Mouse (Mus musculus): Measurements from ENCODE around the gene Jazf1. TPM values are rescaled to one million over a fixed set of nuclear protein-coding genes. Genes with fewer than 3 reads are reported as not detected.

Gene Jazf1
- polyA plus RNA-seq, 1 experiment: 1.4 TPM

GRCm38 (mm10) chr6:53017357-53018205 is 50.9 kb downstream of the Jazf1 start:
- no peak for DNase-seq
- no peaks in the 10 kb centered on the region for H3K4me1 ChIP-seq (replicated peaks; ENCODE audit: control insufficient read depth, insufficient read depth, low read length)
- no peak overlapping the region for H3K27ac ChIP-seq (ENCODE audit: control insufficient read depth, insufficient read depth, low read length)
- TF ChIP-seq CTCF (IDR thresholded peaks at IDR 0.05; ENCODE audit: borderline replicate concordance, control insufficient read depth, extremely low read depth, insufficient read depth, low read length, poor library complexity) (no peak), POLR2A (IDR thresholded peaks at IDR 0.05; ENCODE audit: control insufficient read depth, extremely low read depth, insufficient read depth, low read length, poor library complexity) (no peak)
- 61% methylated on average over 4 of the region's 4 CpGs for WGBS
- H3K4me3 ChIP-seq (ENCODE audit: control insufficient read depth, insufficient read depth, low read length): no peak overlapping the region
- H3K36me3 ChIP-seq (ENCODE audit: control insufficient read depth, insufficient read depth, low read length): no peaks in the 10 kb centered on the region
- H3K27me3 ChIP-seq (ENCODE audit: control insufficient read depth, insufficient read depth, low read length): no peaks in the 10 kb centered on the region

GRCm38 (mm10) chr6:53014460-53015455 is 53.7 kb downstream of the Jazf1 start:
- DNase-seq: no peak
- H3K4me1 ChIP-seq (replicated peaks; ENCODE audit: control insufficient read depth, insufficient read depth, low read length): no peaks in the 10 kb centered on the region
- H3K27ac ChIP-seq (ENCODE audit: control insufficient read depth, insufficient read depth, low read length): no peak overlapping the region
- no peak for TF ChIP-seq POLR2A (IDR thresholded peaks at IDR 0.05; ENCODE audit: control insufficient read depth, extremely low read depth, insufficient read depth, low read length, poor library complexity)
- no peak for TF ChIP-seq CTCF (IDR thresholded peaks at IDR 0.05; ENCODE audit: borderline replicate concordance, control insufficient read depth, extremely low read depth, insufficient read depth, low read length, poor library complexity)
- no peaks in the 10 kb centered on the region for H3K36me3 ChIP-seq (ENCODE audit: control insufficient read depth, insufficient read depth, low read length)
- 95% methylated on average over 9 of the region's 9 CpGs for WGBS
- no peak overlapping the region for H3K4me3 ChIP-seq (ENCODE audit: control insufficient read depth, insufficient read depth, low read length)
- no peaks in the 10 kb centered on the region for H3K27me3 ChIP-seq (ENCODE audit: control insufficient read depth, insufficient read depth, low read length)

GRCm38 (mm10) chr6:53010286-53010685 is 58.1 kb downstream of the Jazf1 start:
- no peak for DNase-seq
- 93% methylated on average over 2 of the region's 2 CpGs for WGBS
- no peaks in the 10 kb centered on the region for H3K4me1 ChIP-seq (replicated peaks; ENCODE audit: control insufficient read depth, insufficient read depth, low read length)
- H3K27ac ChIP-seq (ENCODE audit: control insufficient read depth, insufficient read depth, low read length): no peak overlapping the region
- no peaks in the 10 kb centered on the region for H3K27me3 ChIP-seq (ENCODE audit: control insufficient read depth, insufficient read depth, low read length)
- TF ChIP-seq CTCF (IDR thresholded peaks at IDR 0.05; ENCODE audit: borderline replicate concordance, control insufficient read depth, extremely low read depth, insufficient read depth, low read length, poor library complexity): no peak
- no peak for TF ChIP-seq POLR2A (IDR thresholded peaks at IDR 0.05; ENCODE audit: control insufficient read depth, extremely low read depth, insufficient read depth, low read length, poor library complexity)
- H3K36me3 ChIP-seq (ENCODE audit: control insufficient read depth, insufficient read depth, low read length): no peaks in the 10 kb centered on the region
- H3K4me3 ChIP-seq (ENCODE audit: control insufficient read depth, insufficient read depth, low read length): no peak overlapping the region

- WGBS: 93% methylated on average over 3 of the region's 3 CpGs
- Histone ChIP-seq H3K27me3 (ENCODE audit: control insufficient read depth, insufficient read depth, low read length) (no peaks in the 10 kb centered on the region), H3K36me3 (ENCODE audit: control insufficient read depth, insufficient read depth, low read length) (no peaks in the 10 kb centered on the region), H3K4me1 (replicated peaks; ENCODE audit: control insufficient read depth, insufficient read depth, low read length) (no peaks in the 10 kb centered on the region), H3K27ac (ENCODE audit: control insufficient read depth, insufficient read depth, low read length) (no peak overlapping the region), H3K4me3 (ENCODE audit: control insufficient read depth, insufficient read depth, low read length) (no peak overlapping the region)
- no peak for DNase-seq
- TF ChIP-seq CTCF (IDR thresholded peaks at IDR 0.05; ENCODE audit: borderline replicate concordance, control insufficient read depth, extremely low read depth, insufficient read depth, low read length, poor library complexity) (no peak), POLR2A (IDR thresholded peaks at IDR 0.05; ENCODE audit: control insufficient read depth, extremely low read depth, insufficient read depth, low read length, poor library complexity) (no peak)
These were observed 62.4 kb downstream of the Jazf1 start for GRCm38 (mm10) chr6:53006032-53006431.

GRCm38 (mm10) chr6:53005544-53005943 is 62.9 kb downstream of the Jazf1 start:
- Histone ChIP-seq H3K4me1 (replicated peaks; ENCODE audit: control insufficient read depth, insufficient read depth, low read length) (no peaks in the 10 kb centered on the region), H3K27me3 (ENCODE audit: control insufficient read depth, insufficient read depth, low read length) (no peaks in the 10 kb centered on the region), H3K27ac (ENCODE audit: control insufficient read depth, insufficient read depth, low read length) (no peak overlapping the region), H3K36me3 (ENCODE audit: control insufficient read depth, insufficient read depth, low read length) (no peaks in the 10 kb centered on the region), H3K4me3 (ENCODE audit: control insufficient read depth, insufficient read depth, low read length) (no peak overlapping the region)
- no peak for DNase-seq
- 98% methylated on average over 2 of the region's 2 CpGs for WGBS
- no peak for TF ChIP-seq POLR2A (IDR thresholded peaks at IDR 0.05; ENCODE audit: control insufficient read depth, extremely low read depth, insufficient read depth, low read length, poor library complexity)
- no peak for TF ChIP-seq CTCF (IDR thresholded peaks at IDR 0.05; ENCODE audit: borderline replicate concordance, control insufficient read depth, extremely low read depth, insufficient read depth, low read length, poor library complexity)

GRCm38 (mm10) chr6:52990816-52991215 is 77.6 kb downstream of the Jazf1 start:
- no peaks in the 10 kb centered on the region for H3K27me3 ChIP-seq (ENCODE audit: control insufficient read depth, insufficient read depth, low read length)
- no peak for DNase-seq
- TF ChIP-seq POLR2A (IDR thresholded peaks at IDR 0.05; ENCODE audit: control insufficient read depth, extremely low read depth, insufficient read depth, low read length, poor library complexity) (no peak), CTCF (IDR thresholded peaks at IDR 0.05; ENCODE audit: borderline replicate concordance, control insufficient read depth, extremely low read depth, insufficient read depth, low read length, poor library complexity) (no peak)
- 97% methylated on average over 8 of the region's 8 CpGs for WGBS
- H3K4me1 ChIP-seq (replicated peaks; ENCODE audit: control insufficient read depth, insufficient read depth, low read length): no peaks in the 10 kb centered on the region
- H3K36me3 ChIP-seq (ENCODE audit: control insufficient read depth, insufficient read depth, low read length): no peaks in the 10 kb centered on the region
- H3K27ac ChIP-seq (ENCODE audit: control insufficient read depth, insufficient read depth, low read length): no peak overlapping the region
- H3K4me3 ChIP-seq (ENCODE audit: control insufficient read depth, insufficient read depth, low read length): no peak overlapping the region
